Mouse (Mus musculus) kidney, postnatal 0 days (tissue): Measurements from ENCODE around the gene Dhrs2. TPM values are rescaled to one million over a fixed set of nuclear protein-coding genes. Genes with fewer than 3 reads are reported as not detected.

Experiments
- ATAC-seq: fragments of 200-750 bp; cut with Nextera tagmentation; replicated peaks from 2 replicates; pipeline ENCODE4 v1.8.0; 2017; ENCODE audit warnings: low read depth, moderate number of reproducible peaks, moderate TSS enrichment, moderate library complexity; ENCODE audit not compliant: low FRiP score
- DNase-seq: peaks from one replicate; pipeline ENCODE4 v3.0.0-alpha.2; 2016; ENCODE audit warnings: low spot score
- H3K27ac ChIP-seq: fragments of 300-500 bp; sonication (generic); 2 replicates; pipeline ENCODE4 v1.5.1; 2014; ENCODE audit warnings: mild to moderate bottlenecking
- H3K27me3 ChIP-seq: fragments of 300-500 bp; sonication (generic); 2 replicates; pipeline ENCODE4 v1.6.1; 2014; ENCODE audit warnings: low read length, mixed read lengths; ENCODE audit not compliant: insufficient read depth
- H3K36me3 ChIP-seq: fragments of 300-500 bp; sonication (generic); 2 replicates; pipeline ENCODE4 v1.6.1; 2014; ENCODE audit warnings: low read length, mixed read lengths; ENCODE audit not compliant: insufficient read depth
- H3K4me1 ChIP-seq: fragments of 300-500 bp; sonication (generic); replicated peaks from 2 replicates; pipeline ENCODE4 v1.6.1; 2014; ENCODE audit warnings: antibody characterized with exemption, low read length, mixed read lengths; ENCODE audit not compliant: insufficient read depth
- H3K4me2 ChIP-seq: fragments of 300-500 bp; sonication (generic); 2 replicates; pipeline ENCODE4 v1.6.1; 2014; ENCODE audit warnings: mild to moderate bottlenecking, low read length, moderate library complexity, mixed read lengths
- H3K4me3 ChIP-seq: fragments of 300-500 bp; sonication (generic); replicated peaks from 2 replicates; pipeline ENCODE4 v1.5.1; 2014; ENCODE audit warnings: low read depth, low read length
- H3K9ac ChIP-seq: fragments of 300-500 bp; sonication (generic); 2 replicates; pipeline ENCODE4 v1.6.1; 2014; ENCODE audit warnings: low read depth, low read length
- H3K9me3 ChIP-seq: fragments of 300-500 bp; sonication (generic); replicated peaks from 2 replicates; pipeline ENCODE4 v1.6.1; 2016; ENCODE audit warnings: low read length, inconsistent platforms, mixed read lengths
- CTCF ChIP-seq: IDR thresholded peaks from 2 replicates; pipeline ENCODE4 v1.5.1; 2016; ENCODE audit warnings: antibody characterized with exemption, low read depth, mild to moderate bottlenecking, moderate library complexity
- WGBS: fragments of 180-500 bp; shearing (Covaris S2); extraction: QIAGEN DNeasy Blood & Tissue Kit; methylation state at CpG from one replicate; pipeline ENCODE4 v1.1.7; 2014; 5-methylcytosine and 5-hydroxymethylcytosine counted together
- polyA plus RNA-seq: library from polyadenylated mRNA; unstranded; fragments of >200 nt; fragmentation: Nextera tagmentation; extraction: Ambion mirVana; gene quantifications from 2 replicates; pipeline ENCODE4 v1.2.1, GENCODE M21; 2015

Dhrs2 gene
- polyA plus RNA-seq, 1 experiment from 2014 or later = 0.09 TPM

- H3K9me3 ChIP-seq = no peaks in the 10 kb centered on the region
- H3K27me3 ChIP-seq = no peaks in the 10 kb centered on the region
- no peak for TF ChIP-seq CTCF
- no peak overlapping the region for H3K4me3 ChIP-seq
- no peaks in the 10 kb centered on the region for H3K36me3 ChIP-seq
- H3K9ac ChIP-seq = no peak overlapping the region
- DNase-seq (no peak), ATAC-seq (no peak)
- no peak overlapping the region for H3K4me2 ChIP-seq
- no peak overlapping the region for H3K27ac ChIP-seq
- peaks cover 13% of the 10 kb centered on the region; the same call in 1 of the 2 replicates for H3K4me1 ChIP-seq
- WGBS = 79% methylated on average over 1 of the region's 1 CpGs
Measured at GRCm38 (mm10) chr14:55242664-55243063, 20.9 kb downstream of the Dhrs2 start.

GRCm38 (mm10) chr14:55247181-55247580, 25.4 kb downstream of the Dhrs2 start:
- no peaks in the 10 kb centered on the region for H3K27me3 ChIP-seq
- ATAC-seq (peak; percentile 61; the same call in 1 of the 2 replicates), DNase-seq (peak; percentile 86)
- peaks cover 13% of the 10 kb centered on the region; the same call in 1 of the 2 replicates for H3K4me1 ChIP-seq
- H3K27ac ChIP-seq = peak overlapping the region; percentile 36; the same call in 1 of the 2 replicates
- no peaks in the 10 kb centered on the region for H3K36me3 ChIP-seq
- no peaks in the 10 kb centered on the region for H3K9me3 ChIP-seq
- no peak overlapping the region for H3K4me3 ChIP-seq
- peak overlapping the region; percentile 25; the same call in 1 of the 2 replicates for H3K4me2 ChIP-seq
- no peak overlapping the region for H3K9ac ChIP-seq
- 16% methylated on average over 6 of the region's 6 CpGs for WGBS
- TF ChIP-seq CTCF = no peak

- Histone ChIP-seq H3K9ac (no peak overlapping the region), H3K27me3 (no peaks in the 10 kb centered on the region), H3K36me3 (no peaks in the 10 kb centered on the region), H3K4me3 (no peak overlapping the region), H3K4me2 (no peak overlapping the region), H3K4me1 (peaks cover 13% of the 10 kb centered on the region; the same call in 1 of the 2 replicates), H3K27ac (no peak overlapping the region), H3K9me3 (no peaks in the 10 kb centered on the region)
- DNase-seq (peak; percentile 89), ATAC-seq (no peak; the same call in 1 of the 2 replicates)
- TF ChIP-seq CTCF = no peak
- WGBS = 28% methylated on average over 6 of the region's 6 CpGs
Measured at GRCm38 (mm10) chr14:55248284-55248683, 26.5 kb downstream of the Dhrs2 start.

GRCm38 (mm10) chr14:55253580-55253979, 31.8 kb downstream of the Dhrs2 start:
- ATAC-seq = no peak
- H3K36me3 ChIP-seq = no peaks in the 10 kb centered on the region
- 40% methylated on average over 4 of the region's 4 CpGs for WGBS
- no peak overlapping the region for H3K4me2 ChIP-seq
- TF ChIP-seq CTCF = no peak
- H3K27me3 ChIP-seq = no peaks in the 10 kb centered on the region
- H3K27ac ChIP-seq = no peak overlapping the region
- H3K9me3 ChIP-seq = no peaks in the 10 kb centered on the region
- H3K9ac ChIP-seq = no peak overlapping the region
- no peak overlapping the region for H3K4me3 ChIP-seq
- DNase-seq = peak; percentile 57
- H3K4me1 ChIP-seq = 0 out of 2 replicates have a peak, but pooled peaks cover 3% of the 10 kb centered on the region

GRCm38 (mm10) chr14:55255443-55255842, 33.6 kb downstream of the Dhrs2 start:
- 83% methylated on average over 6 of the region's 6 CpGs for WGBS
- no peak for DNase-seq

GRCm38 (mm10) chr14:55271158-55271557, 49.4 kb downstream of the Dhrs2 start:
- peak; percentile 75 for TF ChIP-seq CTCF
- no peak overlapping the region for H3K9ac ChIP-seq
- H3K27me3 ChIP-seq = no peaks in the 10 kb centered on the region
- no peaks in the 10 kb centered on the region for H3K9me3 ChIP-seq
- H3K4me1 ChIP-seq = no peaks in the 10 kb centered on the region
- no peaks in the 10 kb centered on the region for H3K36me3 ChIP-seq
- WGBS = 50% methylated on average over 3 of the region's 3 CpGs
- H3K4me2 ChIP-seq = no peak overlapping the region
- H3K27ac ChIP-seq = no peak overlapping the region
- no peak for ATAC-seq
- H3K4me3 ChIP-seq = no peak overlapping the region
- peak; percentile 52 for DNase-seq

More at GRCm38 (mm10) chr14:55255443-55255842, 33.6 kb downstream of the Dhrs2 start:
- Histone ChIP-seq H3K27ac (no peak overlapping the region), H3K36me3 (no peaks in the 10 kb centered on the region), H3K27me3 (no peaks in the 10 kb centered on the region), H3K4me3 (no peak overlapping the region), H3K4me2 (no peak overlapping the region), H3K9me3 (no peaks in the 10 kb centered on the region), H3K9ac (no peak overlapping the region), H3K4me1 (0 out of 2 replicates have a peak, but pooled peaks cover 3% of the 10 kb centered on the region)
- TF ChIP-seq CTCF = no peak
- ATAC-seq = no peak

- H3K36me3 ChIP-seq = no peaks in the 10 kb centered on the region
- no peak overlapping the region for H3K4me3 ChIP-seq
- no peak overlapping the region for H3K27ac ChIP-seq
- no peaks in the 10 kb centered on the region for H3K9me3 ChIP-seq
- H3K9ac ChIP-seq = no peak overlapping the region
- ATAC-seq = no peak
- 69% methylated on average over 4 of the region's 4 CpGs for WGBS
- H3K27me3 ChIP-seq = no peaks in the 10 kb centered on the region
- H3K4me1 ChIP-seq = no peaks in the 10 kb centered on the region
- H3K4me2 ChIP-seq = no peak overlapping the region
- TF ChIP-seq CTCF = no peak
- DNase-seq = no peak
Measured at GRCm38 (mm10) chr14:55273023-55273422, 51.2 kb downstream of the Dhrs2 start.
